Mouse (Mus musculus) CH12.LX (cell line): Measurements from ENCODE around the gene Atp2b2. TPM values are rescaled to one million over a fixed set of nuclear protein-coding genes. Genes with fewer than 3 reads are reported as not detected.

ENCODE experiments used
- DNase-seq: peaks from one replicate; pipeline ENCODE4 v3.0.0-alpha.2; 2013; ENCODE audit errors: extremely low read depth
- H3K27ac ChIP-seq: 2 replicates; pipeline ENCODE4 v1.5.1; 2012; ENCODE audit warnings: low read depth, mild to moderate bottlenecking, control low read depth, moderate library complexity; ENCODE audit not compliant: insufficient read depth
- H3K27me3 ChIP-seq: replicated peaks from 2 replicates; pipeline ENCODE3; 2012; ENCODE audit warnings: inconsistent platforms
- H3K36me3 ChIP-seq, 2 experiments: replicated peaks in 1 of 2; 2 replicates each; pipeline versions ENCODE3 to v1.6.1; 2012; ENCODE audit warnings: inconsistent platforms in 1 of 2, low read length in 1 of 2, mild to moderate bottlenecking in 1 of 2, mixed read lengths in 1 of 2, moderate library complexity in 1 of 2; ENCODE audit not compliant: control insufficient read depth in 1 of 2, insufficient read depth in 1 of 2
- H3K4me1 ChIP-seq, 2 experiments: 2 replicates each; pipeline ENCODE4 v1.6.1; 2012; ENCODE audit warnings: inconsistent platforms in 1 of 2, moderate library complexity in 1 of 2; ENCODE audit not compliant: insufficient read depth in 2 of 2, control insufficient read depth in 1 of 2
- H3K4me2 ChIP-seq: 2 replicates; pipeline ENCODE4 v1.6.1; 2012; ENCODE audit warnings: low read depth, mild to moderate bottlenecking, control low read depth; ENCODE audit not compliant: poor library complexity, insufficient read depth, severe bottlenecking
- H3K4me3 ChIP-seq, 3 experiments: fragments of 150-350 bp in 1 of 3; sonication (generic) in 1 of 3; replicated peaks in 1 of 3; 2 replicates each; pipeline versions ENCODE3 to v1.5.1; 2011 to 2012; ENCODE audit warnings: low read depth in 2 of 3, low read length in 2 of 3, mild to moderate bottlenecking in 2 of 3, moderate library complexity in 2 of 3, control low read depth in 1 of 3, improper control_type of control experiment in 1 of 3, inconsistent platforms in 1 of 3, mixed read lengths in 1 of 3; ENCODE audit not compliant: poor library complexity in 1 of 3
- H3K79me2 ChIP-seq: replicated peaks from 2 replicates; pipeline ENCODE4 v1.6.1; 2012; ENCODE audit warnings: mild to moderate bottlenecking, moderate library complexity; ENCODE audit not compliant: control insufficient read depth, poor library complexity, insufficient read depth, severe bottlenecking; ENCODE audit errors: extremely low read depth
- H3K9ac ChIP-seq: 2 replicates; pipeline ENCODE4 v1.6.1; 2012; ENCODE audit warnings: low read depth, mild to moderate bottlenecking, control low read depth, moderate library complexity; ENCODE audit not compliant: insufficient read depth
- H3K9me3 ChIP-seq: replicated peaks from 2 replicates; pipeline ENCODE3; 2012; ENCODE audit warnings: low read length, inconsistent platforms, mixed read lengths
- CTCF ChIP-seq, 2 experiments: IDR thresholded peaks in 1 of 2; conservative IDR thresholded peaks in 1 of 2; 2 replicates each; pipeline ENCODE4 v1.5.1; 2011 to 2012; ENCODE audit warnings: low read depth in 2 of 2, low read length in 2 of 2, improper control_type of control experiment in 1 of 2, inconsistent platforms in 1 of 2, mild to moderate bottlenecking in 1 of 2, moderate library complexity in 1 of 2
- E2F4 ChIP-seq: IDR thresholded peaks from 2 replicates; pipeline ENCODE4 v1.6.1; 2011; ENCODE audit warnings: low read depth, low read length, improper control_type of control experiment; ENCODE audit not compliant: insufficient replicate concordance
- EP300 ChIP-seq: IDR thresholded peaks from 2 replicates; pipeline ENCODE4 v1.6.1; 2011; ENCODE audit warnings: low read length, improper control_type of control experiment
- IRF4 ChIP-seq: IDR thresholded peaks from 2 replicates; pipeline ENCODE4 v1.6.1; 2014; ENCODE audit warnings: low read depth, mild to moderate bottlenecking, inconsistent platforms, low read length, improper control_type of control experiment
- JUN ChIP-seq: IDR thresholded peaks from 2 replicates; pipeline ENCODE4 v1.6.1; 2011; ENCODE audit warnings: low read depth, mild to moderate bottlenecking, low read length, improper control_type of control experiment, moderate library complexity; ENCODE audit not compliant: insufficient read depth
- KAT2A ChIP-seq: IDR thresholded peaks from 2 replicates; pipeline ENCODE4 v1.6.1; 2012; ENCODE audit warnings: low read length, improper control_type of control experiment, inconsistent platforms; ENCODE audit not compliant: insufficient replicate concordance
- MAFK ChIP-seq: IDR thresholded peaks from 2 replicates; pipeline ENCODE4 v1.6.1; 2011; ENCODE audit warnings: low read length, improper control_type of control experiment; ENCODE audit not compliant: insufficient replicate concordance
- MAX ChIP-seq: IDR thresholded peaks from 2 replicates; pipeline ENCODE4 v1.6.1; 2011; ENCODE audit warnings: low read length, improper control_type of control experiment
- MAZ ChIP-seq: IDR thresholded peaks from 2 replicates; pipeline ENCODE4 v1.6.1; 2012; ENCODE audit warnings: low read depth, mild to moderate bottlenecking, inconsistent platforms, low read length, improper control_type of control experiment, moderate library complexity
- NELFE ChIP-seq: IDR thresholded peaks from 2 replicates; pipeline ENCODE4 v1.6.1; 2011; ENCODE audit warnings: low read depth, low read length, improper control_type of control experiment
- NRF1 ChIP-seq: IDR thresholded peaks from 2 replicates; pipeline ENCODE4 v1.6.1; 2014; ENCODE audit warnings: low read depth, mild to moderate bottlenecking, inconsistent platforms, low read length, improper control_type of control experiment, moderate library complexity
- PAX5 ChIP-seq: IDR thresholded peaks from 2 replicates; pipeline ENCODE4 v1.6.1; 2012; ENCODE audit warnings: low read length, inconsistent platforms, mixed read lengths
- RAD21 ChIP-seq: IDR thresholded peaks from 2 replicates; pipeline ENCODE4 v1.6.1; 2011; ENCODE audit warnings: low read depth, mild to moderate bottlenecking, low read length, improper control_type of control experiment, moderate library complexity
- RCOR1 ChIP-seq: conservative IDR thresholded peaks from 2 replicates; pipeline ENCODE4 v1.6.1; 2012; ENCODE audit warnings: low read depth, mild to moderate bottlenecking, inconsistent platforms, low read length, improper control_type of control experiment
- SIN3A ChIP-seq: IDR thresholded peaks from 2 replicates; pipeline ENCODE4 v1.6.1; 2012; ENCODE audit warnings: low read length, improper control_type of control experiment, inconsistent platforms
- SMC3 ChIP-seq: IDR thresholded peaks from 2 replicates; pipeline ENCODE4 v1.6.1; 2011; ENCODE audit warnings: low read depth, low read length, improper control_type of control experiment
- TBP ChIP-seq: conservative IDR thresholded peaks from 2 replicates; pipeline ENCODE4 v1.6.1; 2011; ENCODE audit warnings: low read depth, low read length, improper control_type of control experiment
- TCF12 ChIP-seq: IDR thresholded peaks from 2 replicates; pipeline ENCODE4 v1.6.1; 2014; ENCODE audit warnings: low read depth, mild to moderate bottlenecking, inconsistent platforms, low read length, improper control_type of control experiment
- USF2 ChIP-seq: conservative IDR thresholded peaks from 2 replicates; pipeline ENCODE4 v1.6.1; 2011; ENCODE audit warnings: low read depth, low read length, improper control_type of control experiment
- ZC3H11A ChIP-seq: IDR thresholded peaks from 2 replicates; pipeline ENCODE4 v1.6.1; 2012; ENCODE audit warnings: low read depth, mild to moderate bottlenecking, inconsistent platforms, low read length, improper control_type of control experiment
- ZNF384 ChIP-seq: IDR thresholded peaks from 2 replicates; pipeline ENCODE4 v1.6.1; 2012; ENCODE audit warnings: low read depth, low read length, improper control_type of control experiment, inconsistent platforms
- dilution Hi-C: fragments of 300-500 bp; cut with MboI; formaldehyde crosslinking; loops from 2 replicates; pipeline ENCODE4 v1.14.3; 2020; ENCODE audit warnings: low sequenced_read_pairs; ENCODE audit not compliant: extremely low pct_unique_long_range_greater_than_20kb, extremely low pct_ligation_motif_present
- in situ Hi-C: fragments of 300-500 bp; cut with MboI; formaldehyde crosslinking; loops from 3 replicates; pipeline ENCODE4 v1.14.3; 2019; ENCODE audit warnings: low sequenced_read_pairs, low pct_ligation_motif_present, low pct_unique_long_range_greater_than_20kb, mixed read lengths
- polyA plus RNA-seq: library from polyadenylated mRNA; unstranded; fragments of >175 nt; gene quantifications from 2 replicates; pipeline ENCODE4 v1.2.1, GENCODE M21; 2012; ENCODE audit warnings: low read depth; ENCODE audit not compliant: insufficient read length
- total RNA-seq, 2 experiments: library from RNA; depleted of rRNA; stranded (reverse); fragments of 300-350 nt in 1 of 2; fragments of >200 nt in 1 of 2; gene quantifications; 2 replicates each; pipeline ENCODE4 v1.2.3; 2012 to 2014

Atp2b2 gene
- total and polyA plus RNA-seq, 3 experiments = not detected

DNA sequence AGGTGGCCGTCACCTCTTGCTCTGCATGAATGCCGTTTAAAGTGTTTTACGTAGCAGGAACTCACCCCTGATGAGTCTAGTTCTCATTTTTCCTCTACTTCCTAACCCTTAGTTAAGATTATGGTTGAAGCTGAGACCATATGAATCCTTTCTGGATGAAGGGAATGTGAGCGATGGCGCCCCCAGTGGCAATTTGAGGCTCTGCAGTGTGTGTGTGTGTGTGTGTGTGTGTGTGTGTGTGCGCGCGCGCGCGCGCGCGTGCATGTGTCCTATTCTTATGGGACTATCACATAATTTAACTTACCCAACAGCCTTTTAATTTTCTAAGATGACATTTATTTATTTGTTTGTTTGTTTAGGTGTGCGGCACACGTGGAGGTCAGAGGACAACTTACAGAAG is 131.3 kb downstream of the Atp2b2 start:
- peak; percentile 19 for DNase-seq
- Histone ChIP-seq H3K4me3 (no peak overlapping the region), H3K79me2 (no peaks in the 10 kb centered on the region), H3K27me3 (peaks cover 96% of the 10 kb centered on the region), H3K9me3 (no peaks in the 10 kb centered on the region), H3K4me1 (no peaks in the 10 kb centered on the region), H3K9ac (no peak overlapping the region), H3K36me3 (no peaks in the 10 kb centered on the region), H3K27ac (no peak overlapping the region), H3K4me2 (no peak overlapping the region)
- in situ Hi-C loops = no loop called here
- dilution Hi-C loops = no loop called here
- TF ChIP-seq CTCF (conservative IDR thresholded peaks at IDR 0.05 in 1 of 2, IDR thresholded peaks at IDR 0.05 in 1 of 2; ENCODE audit: low read depth in 2 of 2, low read length in 2 of 2) (peak; percentile 17 to 64; a peak in 2 of 4 replicates), NRF1 (peak; percentile 37; the same call in 1 of the 2 replicates), E2F4 (no peak), RAD21 (peak; percentile 46), SMC3 (peak; percentile 28), JUN (no peak)

DNA sequence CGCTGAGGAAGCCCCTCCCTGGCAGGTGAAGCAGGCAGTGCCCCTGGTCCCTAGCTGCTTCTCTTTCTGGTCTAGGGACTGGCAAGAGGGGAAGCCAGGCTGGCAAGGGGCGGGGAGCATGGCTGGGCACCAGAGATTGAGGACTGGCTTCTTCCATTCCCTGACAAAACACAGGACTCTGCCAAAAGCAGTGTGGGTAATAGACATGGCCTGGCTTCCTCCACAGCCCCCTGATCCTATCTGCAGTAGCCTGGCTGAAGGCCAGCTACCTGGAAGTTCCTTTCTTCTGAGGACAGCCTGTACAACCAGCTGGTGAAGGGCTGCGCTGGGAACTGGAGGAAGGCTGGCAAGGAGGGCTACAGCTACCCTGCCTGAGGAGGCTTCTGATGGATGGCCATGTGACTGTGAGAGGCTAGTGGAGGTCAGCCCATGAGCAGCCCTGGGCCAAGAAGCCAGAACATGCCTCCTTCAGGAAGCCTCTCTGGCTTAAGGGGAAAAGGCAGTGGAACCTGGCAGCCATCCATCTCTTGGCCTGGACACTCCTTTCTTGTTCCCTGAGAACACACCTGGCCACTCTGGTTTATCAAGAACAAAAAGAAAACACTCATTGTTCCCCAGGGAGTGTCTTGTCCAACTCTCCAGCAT is 131.9 kb downstream of the Atp2b2 start:
- Histone ChIP-seq H3K4me1 (no peaks in the 10 kb centered on the region), H3K9me3 (no peaks in the 10 kb centered on the region), H3K4me2 (no peak overlapping the region), H3K27ac (no peak overlapping the region), H3K36me3 (no peaks in the 10 kb centered on the region), H3K27me3 (peaks cover 96% of the 10 kb centered on the region), H3K9ac (no peak overlapping the region)
- in situ Hi-C loops (no loop called here), dilution Hi-C loops (no loop called here)
- DNase-seq = no peak
- TF ChIP-seq USF2 = no peak
- no peak for TF ChIP-seq EP300
- no peak for TF ChIP-seq MAFK
- TF ChIP-seq ZC3H11A = no peak
- no peak for TF ChIP-seq ZNF384
- no peak for TF ChIP-seq CTCF (conservative IDR thresholded peaks at IDR 0.05 in 1 of 2, IDR thresholded peaks at IDR 0.05 in 1 of 2; ENCODE audit: low read depth in 2 of 2, low read length in 2 of 2)
- TF ChIP-seq MAZ = no peak
- TF ChIP-seq SMC3 = no peak
- TF ChIP-seq KAT2A = no peak
- no peak for TF ChIP-seq JUN
- TF ChIP-seq NELFE = no peak
- no peak for TF ChIP-seq RCOR1
- no peak for TF ChIP-seq E2F4
- TF ChIP-seq MAX = no peak
- no peak for TF ChIP-seq TBP
- no peak for TF ChIP-seq TCF12
- no peak for TF ChIP-seq SIN3A
- no peak for TF ChIP-seq PAX5
- no peak for TF ChIP-seq IRF4
- TF ChIP-seq, all 38 proteins: peak for 0
- no peak overlapping the region for H3K4me3 ChIP-seq
- no peaks in the 10 kb centered on the region for H3K79me2 ChIP-seq
